8 mouse cellular contexts compared by ENCODE assay signal in genomic region chr16:34996133-34996532, GRCm38 (mm10). TPM values are rescaled to one million over a fixed set of nuclear protein-coding genes. Genes with fewer than 3 reads are reported as not detected.
A peak's percentile ranks its signal among the peaks of the same experiment; 100 is the strongest.
DNase-seq lines count a peak whose midpoint lies in the region; ATAC-seq and TF ChIP-seq lines count a peak whose summit lies in the region.

No protein-coding gene starts in this region.

- H3K27me3 ChIP-seq in limb, embryonic 13.5 days, result peaks cover 7% of the 10 kb centered on the region; the same call in 1 of the 2 replicates
- H3K27me3 ChIP-seq in limb, embryonic 10.5 days (ENCODE audit: low read depth, poor library complexity, severe bottlenecking), result peaks cover 14% of the 10 kb centered on the region
- no peaks in the 10 kb centered on the region for H3K27me3 ChIP-seq in kidney, embryonic 14.5 days (ENCODE audit: control insufficient read depth, insufficient read depth, low read length)
- H3K27me3 ChIP-seq in lung, embryonic 14.5 days (ENCODE audit: insufficient read depth, low read length), result no peaks in the 10 kb centered on the region

- no peak overlapping the region for H3K4me3 ChIP-seq in limb, embryonic 13.5 days
- no peak overlapping the region for H3K4me3 ChIP-seq in limb, embryonic 10.5 days
- H3K4me3 ChIP-seq in kidney, embryonic 14.5 days (ENCODE audit: low read length), result no peak overlapping the region
- peak overlapping the region; percentile 20 for H3K4me3 ChIP-seq in lung, embryonic 14.5 days (ENCODE audit: low read depth, low read length)

- H3K36me3 ChIP-seq in limb, embryonic 13.5 days, result no peaks in the 10 kb centered on the region
- no peaks in the 10 kb centered on the region for H3K36me3 ChIP-seq in limb, embryonic 10.5 days
- no peaks in the 10 kb centered on the region for H3K36me3 ChIP-seq in kidney, embryonic 14.5 days (ENCODE audit: control insufficient read depth, insufficient read depth, low read length)
- H3K36me3 ChIP-seq in lung, embryonic 14.5 days (ENCODE audit: insufficient read depth), result peaks cover 29% of the 10 kb centered on the region

- peaks cover 57% of the 10 kb centered on the region for H3K4me1 ChIP-seq in limb, embryonic 13.5 days
- H3K4me1 ChIP-seq in limb, embryonic 10.5 days, result peaks cover 19% of the 10 kb centered on the region
- H3K4me1 ChIP-seq in kidney, embryonic 14.5 days (ENCODE audit: control insufficient read depth, insufficient read depth, low read length), result peaks cover 11% of the 10 kb centered on the region; the same call in 1 of the 2 replicates
- H3K4me1 ChIP-seq in lung, embryonic 14.5 days (ENCODE audit: insufficient read depth), result peaks cover 21% of the 10 kb centered on the region

- ATAC-seq in limb, embryonic 13.5 days (ENCODE audit: low FRiP score, low read depth), result no peak
- ATAC-seq in kidney, embryonic 14.5 days (ENCODE audit: low FRiP score, low TSS enrichment), result no peak
- peak; percentile 72 for ATAC-seq in lung, embryonic 14.5 days (ENCODE audit: insufficient read depth)

- no peaks in the 10 kb centered on the region for H3K9me3 ChIP-seq in limb, embryonic 13.5 days
- no peaks in the 10 kb centered on the region for H3K9me3 ChIP-seq in limb, embryonic 10.5 days (replicated peaks)
- no peaks in the 10 kb centered on the region for H3K9me3 ChIP-seq in kidney, embryonic 14.5 days (ENCODE audit: control insufficient read depth, low read length)
- no peaks in the 10 kb centered on the region for H3K9me3 ChIP-seq in lung, embryonic 14.5 days (ENCODE audit: low read depth, low read length)

- no peak overlapping the region for H3K9ac ChIP-seq in limb, embryonic 13.5 days
- no peak overlapping the region for H3K9ac ChIP-seq in kidney, embryonic 14.5 days (ENCODE audit: low read depth, low read length)
- H3K9ac ChIP-seq in lung, embryonic 14.5 days, result peak overlapping the region; percentile 43

- H3K4me2 ChIP-seq in limb, embryonic 13.5 days (replicated peaks), result no peak overlapping the region
- H3K4me2 ChIP-seq in kidney, embryonic 14.5 days (replicated peaks; ENCODE audit: low read depth, low read length), result no peak overlapping the region
- peak overlapping the region; percentile 38 for H3K4me2 ChIP-seq in lung, embryonic 14.5 days

- peak overlapping the region; percentile 52; the same call in 1 of the 2 replicates for H3K27ac ChIP-seq in limb, embryonic 13.5 days
- no peak overlapping the region for H3K27ac ChIP-seq in limb, embryonic 10.5 days
- H3K27ac ChIP-seq in kidney, embryonic 14.5 days (ENCODE audit: low read depth, low read length), result 0 out of 2 replicates have a peak overlapping the region, but pooled peaks have one; percentile 24
- peak overlapping the region; percentile 82 for H3K27ac ChIP-seq in lung, embryonic 14.5 days (ENCODE audit: low read depth)

- no peak for DNase-seq in limb, embryonic 10.5 days (ENCODE audit: low spot score)
- peak; percentile 89 for DNase-seq in adrenal gland, postnatal 10 days
- DNase-seq in gastrocnemius, postnatal 10 days, result peak; percentile 69
- peak; percentile 95 for DNase-seq in lung, embryonic 14.5 days
- peak; percentile 92 for DNase-seq in telencephalon, adult 2 months (ENCODE audit: low read depth, low spot score)
- DNase-seq in thymus, postnatal 0 days (ENCODE audit: low spot score), result no peak

- 43% methylated on average over 5 of the region's 5 CpGs for WGBS in limb, embryonic 13.5 days
- 76% methylated on average over 5 of the region's 5 CpGs for WGBS in limb, embryonic 10.5 days
- 50% methylated on average over 5 of the region's 5 CpGs for WGBS in kidney, embryonic 14.5 days
- WGBS in lung, embryonic 14.5 days, result 21% methylated on average over 5 of the region's 5 CpGs

- TF ChIP-seq CTCF in lung, embryonic 14.5 days (IDR thresholded peaks at IDR 0.05; ENCODE audit: low read depth), result no peak

RNA-seq across cellular contexts. Expression of gene Hacd2, which starts 26.1 kb away (rescaled TPM):
- polyA plus RNA-seq in limb, embryonic 13.5 days (2015; fragmentation: Nextera tagmentation; extraction: Ambion mirVana), result 79.2 and 83.5 TPM in 2 replicates
- 67.0 and 73.4 TPM in 2 replicates for polyA plus RNA-seq in limb, embryonic 10.5 days (2016; fragmentation: Nextera tagmentation; extraction: Ambion mirVana)
- 10 to 100 TPM; 33.2 to 50.3 TPM for total RNA-seq in adrenal gland, postnatal 10 days (2021)
- 1 to 10 TPM; 3.2 to 4.8 TPM for total RNA-seq in gastrocnemius, postnatal 10 days (2021)
- 51.4 and 73.9 TPM in 2 replicates for polyA plus RNA-seq in kidney, embryonic 14.5 days (2014; fragmentation: Nextera tagmentation; extraction: Ambion mirVana)
- polyA plus RNA-seq in lung, embryonic 14.5 days (2014; fragmentation: Nextera tagmentation; extraction: Ambion mirVana), result 49.7 and 50.8 TPM in 2 replicates
- polyA plus RNA-seq in thymus, postnatal 0 days (2015; fragmentation: Nextera tagmentation; extraction: Ambion mirVana), result 46.7 and 53.7 TPM in 2 replicates

Comparison
In these comparisons a context has a peak if more than half of its experiments do, and no peak if none do; other contexts are left out.
1. DNase-seq: peak in adrenal gland, postnatal 10 days (single experiment), gastrocnemius, postnatal 10 days (single experiment), lung, embryonic 14.5 days (single experiment) and telencephalon, adult 2 months (single experiment); none in limb, embryonic 10.5 days (single experiment) and thymus, postnatal 0 days (single experiment).